Mouse (Mus musculus): ENCODE results near the gene Arpc5.
"Not testable (repeated sequence)": the region's sequence is repeated elsewhere in the genome, so short reads cannot be mapped to it uniquely, and the experiment has no call there.

Arpc5 gene

DNA sequence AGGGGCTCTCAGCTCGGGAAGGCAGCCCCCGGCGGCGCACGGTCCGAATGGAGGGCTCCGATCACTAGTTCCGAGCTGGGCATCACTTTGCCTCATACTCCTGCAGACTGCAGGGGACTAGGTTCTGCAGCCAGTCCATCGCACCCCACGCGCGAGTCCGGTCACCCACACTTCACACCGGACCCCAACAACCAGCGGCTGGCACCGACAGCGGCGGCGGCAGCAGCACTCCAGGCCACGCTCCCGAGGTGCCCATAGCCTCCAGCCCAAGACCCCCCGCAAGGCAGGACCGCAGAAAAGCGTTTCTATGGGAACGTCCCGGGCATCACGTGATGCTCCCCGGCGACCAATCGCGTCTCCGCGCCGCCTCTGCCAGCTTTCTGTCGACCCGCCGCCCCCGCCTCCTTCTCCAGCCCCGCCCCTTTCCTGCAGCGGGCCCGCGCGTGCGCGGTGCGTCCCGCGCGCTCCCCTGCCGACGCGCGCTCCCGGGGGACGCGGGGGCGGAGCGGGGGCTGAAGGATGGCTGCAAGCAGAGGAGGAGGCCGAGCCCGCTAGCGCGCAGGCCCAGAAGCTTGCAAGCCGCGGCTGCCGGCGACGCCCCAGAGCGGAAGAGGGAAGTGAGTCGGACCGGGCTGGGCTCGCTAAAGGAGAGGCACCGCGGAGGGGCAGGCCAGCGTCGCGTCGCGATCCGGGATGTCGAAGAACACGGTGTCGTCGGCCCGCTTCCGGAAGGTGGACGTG lies at the start of gene Arpc5, which contains the start of gene Rgl1:
Arpc5 (plus strand) TSS at position 511 of the 741 bp plus-strand sequence.
Rgl1 (minus strand) TSS at position 320 of the 741 bp plus-strand sequence.
- DNase-seq (ENCODE audit: low spot score): peak; percentile 97

DNA sequence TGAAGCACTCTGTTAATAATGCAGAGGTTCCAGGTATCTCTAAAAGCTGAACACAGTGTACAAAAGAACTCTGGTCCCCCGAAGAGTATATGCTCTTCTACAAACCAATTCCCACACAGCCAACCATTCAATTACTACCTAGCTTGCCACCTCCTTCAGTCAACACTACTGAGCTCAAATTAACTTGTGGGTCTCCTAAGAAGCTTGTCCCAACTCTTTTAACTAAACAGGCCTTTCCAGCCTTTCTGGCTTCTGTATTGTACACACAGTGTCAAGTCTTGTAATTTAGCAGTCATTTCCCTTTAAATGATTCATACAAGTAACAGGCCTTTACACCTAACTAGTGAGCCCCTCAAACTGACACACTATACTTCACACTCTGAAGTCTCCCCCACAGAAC lies 49.0 kb upstream of the Arpc5 start:
- DNase-seq (ENCODE audit: low spot score): no peak

DNA sequence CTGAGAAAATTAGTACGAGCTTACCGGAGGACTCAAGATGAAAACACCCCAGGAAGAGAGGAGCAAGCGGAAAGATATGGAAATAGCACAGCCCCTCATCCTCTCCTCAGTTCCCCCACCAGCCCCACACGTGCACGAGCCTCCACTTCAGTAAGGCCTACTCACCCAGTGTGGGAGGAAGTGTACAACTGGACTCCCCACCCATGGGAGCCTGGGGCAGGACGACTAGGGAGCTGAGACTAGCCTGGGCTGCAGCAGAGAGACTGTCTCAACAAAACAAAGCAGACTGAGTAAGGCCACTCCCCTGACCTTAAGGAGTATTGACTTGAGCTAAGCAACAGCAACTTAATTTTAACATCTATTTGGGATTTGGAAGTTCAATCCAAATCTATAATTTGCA lies 48.1 kb upstream of the Arpc5 start:
- DNase-seq (ENCODE audit: low spot score): no peak

DNA sequence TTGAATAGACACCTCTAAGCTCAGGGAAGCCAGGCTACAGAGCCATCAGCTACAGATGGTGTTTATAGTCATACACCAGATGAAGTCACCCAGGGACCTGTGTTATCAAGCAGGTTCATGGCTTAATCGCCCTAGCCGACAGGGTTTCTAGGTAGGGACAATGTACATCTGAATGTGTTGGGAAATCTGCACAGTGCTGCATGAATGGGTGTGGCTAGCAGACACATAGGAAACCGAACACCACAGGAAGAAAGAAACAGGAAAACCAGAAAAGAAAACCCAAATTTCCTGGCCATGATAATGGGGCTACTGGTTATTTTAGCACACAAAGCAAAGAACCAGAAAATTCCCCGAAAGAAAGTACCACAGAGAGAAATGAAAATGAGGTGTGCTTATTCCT lies 45.4 kb upstream of the Arpc5 start:
- no peak for DNase-seq (ENCODE audit: low spot score)

DNA sequence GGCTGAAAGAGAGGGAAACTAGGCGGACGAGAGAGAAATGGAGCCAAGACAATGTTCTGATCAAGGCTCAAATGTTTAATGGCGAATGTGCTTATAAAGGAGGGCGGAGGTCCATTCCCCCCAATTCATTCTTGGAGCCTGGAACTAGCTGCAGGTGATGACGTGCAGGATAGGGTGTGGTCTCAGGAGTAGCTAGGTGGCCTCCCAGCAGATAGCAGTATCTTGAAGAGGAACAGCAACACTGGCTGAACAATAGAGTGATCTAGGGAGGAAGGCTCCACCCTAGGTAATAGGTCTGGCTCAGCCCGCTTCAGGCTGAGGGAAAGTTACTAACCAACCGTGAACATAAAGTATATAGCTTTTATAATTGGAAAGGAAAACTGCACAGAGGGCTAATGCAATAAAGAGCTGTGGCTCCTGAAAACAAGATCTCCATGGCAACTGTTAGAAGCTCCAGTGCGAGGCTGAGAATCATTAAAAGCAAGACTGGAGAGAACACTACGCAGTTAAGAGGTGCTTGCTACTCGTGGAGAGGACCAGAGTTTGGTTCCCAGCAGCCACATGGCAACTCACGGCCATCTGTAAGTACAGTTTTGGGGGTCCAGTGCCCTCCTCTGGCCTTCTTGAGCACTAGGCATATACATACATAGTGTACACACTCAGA lies 44.7 kb upstream of the Arpc5 start:
- no peak for DNase-seq (ENCODE audit: low spot score)

DNA sequence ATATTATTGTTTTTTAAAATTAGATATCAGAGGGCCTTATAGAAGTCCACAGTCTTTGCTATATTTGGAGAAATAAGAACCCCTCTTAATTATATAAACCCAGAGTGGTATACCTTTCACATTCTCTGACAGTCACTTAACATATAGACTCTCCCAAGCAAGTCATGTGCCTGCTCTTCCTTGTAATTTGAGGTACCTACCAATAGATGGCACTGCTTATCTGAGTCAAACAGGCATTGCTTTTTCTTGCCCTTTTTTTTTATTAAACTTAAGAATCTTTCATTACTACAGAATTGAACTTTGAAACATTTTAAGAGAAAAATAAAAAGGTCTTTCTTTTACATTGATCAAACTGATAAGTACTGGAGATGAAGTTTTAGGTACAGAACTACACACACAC lies 42.1 kb upstream of the Arpc5 start:
- DNase-seq (ENCODE audit: low spot score): no peak

DNA sequence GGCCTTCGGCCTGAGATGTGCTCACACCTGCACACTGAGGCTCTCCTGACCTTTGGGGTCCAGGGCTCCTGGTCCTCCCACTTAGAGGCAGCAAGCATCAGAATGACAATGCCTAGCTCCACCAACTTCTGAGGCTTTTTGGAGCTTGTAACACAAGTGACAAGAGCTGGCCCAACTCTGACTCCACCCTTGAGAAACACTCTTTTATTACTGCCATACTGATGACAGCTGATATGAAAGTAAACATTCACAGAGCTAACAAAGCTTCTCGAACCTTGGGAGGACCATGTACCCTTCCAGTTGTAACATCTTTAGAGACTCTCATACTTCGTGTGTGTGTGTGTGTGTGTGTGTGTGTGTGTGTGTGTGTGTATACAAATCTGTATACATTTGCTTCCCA lies 40.2 kb upstream of the Arpc5 start:
- no peak for DNase-seq (ENCODE audit: low spot score)

DNA sequence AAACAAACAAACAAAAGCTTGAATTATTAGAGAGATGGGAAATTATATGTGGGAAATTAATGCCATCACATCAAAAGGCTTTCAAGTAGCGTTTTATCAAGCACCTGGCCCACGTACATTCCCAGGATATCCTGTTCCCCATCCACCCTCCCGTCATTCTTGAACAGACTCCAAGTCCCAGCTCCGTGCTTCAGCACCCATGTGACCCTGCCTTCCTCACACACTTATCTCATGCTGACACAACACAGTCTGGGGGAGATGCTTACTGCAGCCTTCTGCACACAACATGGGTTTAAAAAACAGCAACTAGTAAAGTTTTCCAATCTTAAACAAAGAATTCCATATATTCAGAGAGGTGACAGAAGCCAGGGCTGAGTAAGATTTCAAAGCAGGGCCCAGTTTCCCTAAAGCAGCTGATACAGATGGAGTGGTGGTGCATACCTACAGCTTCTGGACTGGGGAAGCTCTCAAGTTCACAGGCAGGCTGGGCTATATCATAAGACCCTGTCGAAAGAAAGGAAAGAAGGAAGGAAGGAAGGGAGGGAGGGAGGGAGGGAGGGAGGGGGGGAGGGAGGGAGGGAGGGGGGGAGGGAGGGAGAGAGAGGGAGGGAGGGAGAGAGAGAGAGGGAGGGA lies 38.6 kb upstream of the Arpc5 start:
- no peak for DNase-seq (ENCODE audit: low spot score)

DNA sequence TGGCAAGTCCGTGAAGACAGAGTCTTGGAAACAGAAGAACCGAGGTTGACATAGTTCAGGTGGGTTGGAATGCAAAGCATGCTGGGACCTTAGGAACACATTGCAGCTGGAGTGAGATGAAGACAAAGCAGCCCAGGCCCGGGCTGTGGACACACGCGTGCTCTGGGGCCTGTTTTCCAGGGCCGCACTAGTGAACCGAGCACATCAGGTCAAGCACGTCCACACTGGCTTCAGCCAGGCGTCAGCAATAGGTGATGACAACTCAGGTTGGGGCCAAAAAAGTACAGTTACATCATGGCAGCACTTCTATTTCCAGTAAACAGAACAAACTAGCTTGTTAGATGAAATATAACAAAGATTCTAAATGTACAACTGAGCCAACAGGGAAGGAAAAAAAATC lies 27.5 kb upstream of the Arpc5 start:
- DNase-seq (ENCODE audit: low spot score): no peak

DNA sequence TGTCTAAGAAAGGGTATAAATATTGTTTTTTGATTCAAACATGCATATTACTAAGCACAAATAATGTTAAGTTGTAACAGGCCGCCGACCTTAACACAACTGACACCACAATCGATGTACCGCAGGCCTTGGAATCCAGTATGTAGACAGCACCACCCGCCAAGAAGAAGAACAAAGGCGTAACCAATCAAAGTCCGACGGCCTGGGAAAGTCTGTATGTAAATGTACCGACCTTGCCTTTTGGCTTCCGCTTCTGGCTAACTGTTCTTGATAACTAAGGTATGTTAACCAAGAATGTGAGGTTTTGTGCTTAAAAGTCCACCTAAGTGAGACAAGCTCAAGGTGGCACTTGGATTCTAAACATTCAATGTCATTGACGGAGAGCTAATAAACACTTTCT lies 27.0 kb upstream of the Arpc5 start:
- no peak for DNase-seq (ENCODE audit: low spot score)

DNA sequence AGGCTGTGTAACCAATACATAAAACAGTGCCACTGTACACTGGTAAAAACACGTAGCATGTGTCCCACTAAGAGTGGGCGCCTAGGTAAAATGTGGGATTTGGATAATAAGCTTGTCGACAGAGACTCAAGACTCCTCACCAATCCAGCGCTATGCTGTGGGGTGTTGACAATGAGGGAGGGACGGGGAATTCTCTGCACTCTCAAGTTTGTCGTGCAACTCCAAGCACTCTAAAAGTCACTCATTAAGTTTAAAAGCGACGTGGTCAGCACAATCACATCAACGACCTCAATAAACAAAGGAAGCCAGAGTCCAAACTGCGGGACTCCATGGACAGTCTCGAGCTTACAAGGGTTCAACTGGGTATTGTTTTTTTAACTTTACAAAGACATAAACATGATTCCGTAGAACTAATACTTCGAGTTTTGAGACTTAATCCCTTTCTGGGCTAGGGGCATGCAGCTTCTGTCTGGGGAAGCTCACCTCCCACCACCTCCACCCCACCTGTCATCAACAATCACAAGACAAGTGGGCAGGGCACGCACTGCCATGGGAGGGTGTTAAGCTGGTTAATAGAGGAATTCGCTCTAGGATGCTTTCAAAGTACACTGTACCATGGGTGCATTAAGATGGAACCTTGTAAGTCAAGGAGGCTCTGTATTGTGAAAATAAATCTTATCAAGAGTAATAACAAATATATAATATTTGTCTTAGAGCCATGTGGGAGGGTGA lies 23.1 kb upstream of the Arpc5 start:
- no peak for DNase-seq (ENCODE audit: low spot score)

DNA sequence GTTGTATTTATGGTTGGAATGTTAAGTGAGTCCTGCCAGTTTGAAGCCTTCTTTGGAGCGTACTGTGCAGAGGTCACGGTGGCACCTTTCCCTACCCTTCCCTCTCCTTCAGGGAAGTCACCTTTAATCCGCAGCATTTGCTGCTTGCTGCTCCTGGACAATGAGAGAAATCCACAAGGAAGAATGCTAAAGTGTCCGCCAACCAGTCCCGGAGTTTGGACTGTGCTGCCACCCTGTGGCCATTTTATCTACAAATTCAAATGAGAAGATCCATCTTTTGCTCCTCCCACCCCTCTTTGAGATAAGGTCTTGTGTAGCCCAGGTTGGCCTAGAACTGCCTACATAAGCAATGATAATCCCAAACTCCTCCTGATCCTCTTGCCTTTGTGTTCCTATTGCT lies 19.9 kb upstream of the Arpc5 start:
- DNase-seq (ENCODE audit: low spot score): peak; percentile 74

DNA sequence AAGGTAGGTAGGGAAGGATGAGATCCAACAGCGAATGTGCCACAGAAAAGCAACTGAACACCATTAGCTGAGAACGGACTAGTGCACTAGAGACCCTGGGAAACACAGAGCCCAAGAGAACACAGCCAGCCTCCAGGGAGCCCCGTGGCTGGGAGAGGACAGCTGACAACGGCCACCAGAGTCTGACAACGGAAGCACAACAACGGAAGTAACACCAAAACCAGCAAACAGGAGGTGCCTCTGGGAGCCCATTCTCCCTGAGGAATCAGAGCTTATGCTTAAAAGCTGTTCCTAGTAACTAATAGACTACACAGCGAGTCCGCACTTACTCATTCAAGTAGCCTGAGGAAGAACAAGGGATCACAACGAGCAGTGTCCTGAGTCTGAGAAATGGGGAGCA lies 17.1 kb upstream of the Arpc5 start:
- no peak for DNase-seq (ENCODE audit: low spot score)

DNA sequence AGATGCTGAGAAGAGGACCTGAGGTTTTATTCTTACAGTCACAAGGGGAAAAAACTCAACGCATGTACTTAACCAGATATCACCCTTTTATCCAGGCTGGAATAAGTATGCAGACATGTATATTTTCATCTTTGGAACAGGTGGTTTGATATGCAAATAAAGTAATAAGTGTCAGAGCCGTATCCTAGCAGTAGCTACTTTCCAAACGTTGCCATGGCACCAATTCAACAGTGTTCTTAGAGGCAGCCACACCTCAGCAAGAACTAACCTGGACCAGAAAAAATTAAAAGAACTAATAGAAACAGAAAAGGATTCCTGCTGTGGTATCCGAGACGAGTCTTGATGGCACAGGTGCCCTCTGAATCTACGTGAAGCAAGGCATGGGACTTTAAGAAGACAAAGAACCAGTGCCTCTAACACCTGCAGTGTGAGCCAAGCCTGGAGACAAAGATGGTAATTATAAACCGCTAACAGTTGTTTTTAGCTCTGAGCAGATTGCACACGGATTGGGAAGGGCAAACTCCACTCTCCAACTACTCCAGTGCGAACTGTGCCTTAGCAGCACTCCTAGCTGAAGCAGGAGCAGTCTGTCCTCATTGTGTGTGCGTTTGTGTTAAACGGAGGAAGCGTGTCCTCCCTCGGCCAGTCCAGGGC lies 15.9 kb upstream of the Arpc5 start, which contains the start of gene Apobec4:
Apobec4 (plus strand) TSS at position 240 of the 654 bp plus-strand sequence.
- no peak for DNase-seq (ENCODE audit: low spot score)

DNA sequence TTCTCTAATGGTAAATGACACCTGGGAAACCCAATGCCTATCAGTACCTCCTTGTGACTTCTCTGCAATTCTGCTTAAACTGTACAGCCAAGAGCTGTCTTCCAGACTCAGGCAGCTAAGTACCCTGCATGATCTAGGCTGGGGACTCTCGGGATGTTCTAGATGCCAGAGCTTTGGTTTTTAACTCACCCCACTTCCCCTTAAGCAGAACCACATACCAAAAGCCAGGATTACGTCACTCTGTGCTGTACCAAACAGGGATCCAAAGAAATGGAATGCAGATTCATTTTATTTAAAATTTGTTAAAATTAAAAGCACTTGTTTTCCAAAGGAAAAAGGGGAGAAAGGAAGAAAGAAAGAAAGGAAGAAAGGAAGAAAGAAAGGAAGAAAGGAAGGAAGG lies 4.6 kb upstream of the Arpc5 start:
- DNase-seq (ENCODE audit: low spot score): no peak

DNA sequence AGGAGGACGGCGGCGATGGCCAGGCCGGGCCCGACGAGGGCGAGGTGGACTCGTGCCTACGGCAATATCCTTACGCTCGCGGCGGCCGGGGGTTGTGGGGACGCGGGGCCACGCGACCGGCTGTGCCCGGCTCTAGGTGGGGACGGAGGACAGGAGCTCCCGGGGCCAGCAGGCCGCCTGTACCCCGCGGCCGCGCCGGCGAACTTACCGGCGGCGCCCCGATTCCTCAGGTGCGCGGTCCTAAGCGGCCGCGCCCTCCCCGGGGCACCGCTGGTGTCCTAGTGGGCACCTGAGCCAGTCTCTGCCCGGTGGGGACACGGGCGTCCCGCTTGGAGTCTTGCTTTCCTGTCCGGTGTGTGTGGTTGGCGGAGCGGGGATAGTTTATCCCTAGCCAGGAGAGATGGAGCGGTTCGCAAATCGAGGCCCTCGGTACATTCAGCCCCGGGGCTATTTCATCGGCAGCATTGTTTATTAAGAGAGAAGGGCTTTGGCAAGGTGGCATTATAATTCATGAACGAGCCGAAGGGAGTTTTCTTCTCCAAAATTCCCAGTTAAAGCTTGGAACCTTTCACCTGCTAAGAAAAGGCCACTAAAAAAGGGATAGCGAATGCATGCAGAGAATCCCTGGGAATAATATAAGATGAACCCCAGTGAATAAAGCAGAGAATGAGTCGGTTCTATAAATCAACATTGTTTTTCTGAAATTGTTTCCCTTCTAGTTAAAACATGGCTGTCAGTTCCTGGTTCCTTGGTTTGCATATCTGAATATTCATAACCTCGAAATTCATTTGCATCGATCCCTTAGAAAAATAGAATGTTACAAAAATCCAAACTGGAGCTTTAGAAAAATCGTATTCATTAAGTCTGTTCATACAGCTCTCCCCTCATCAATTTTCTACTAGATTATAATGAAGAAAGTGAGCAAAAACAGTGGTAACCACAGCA lies 734 bp downstream of the Arpc5 start:
- peak; percentile 33 for DNase-seq (ENCODE audit: low spot score)

DNA sequence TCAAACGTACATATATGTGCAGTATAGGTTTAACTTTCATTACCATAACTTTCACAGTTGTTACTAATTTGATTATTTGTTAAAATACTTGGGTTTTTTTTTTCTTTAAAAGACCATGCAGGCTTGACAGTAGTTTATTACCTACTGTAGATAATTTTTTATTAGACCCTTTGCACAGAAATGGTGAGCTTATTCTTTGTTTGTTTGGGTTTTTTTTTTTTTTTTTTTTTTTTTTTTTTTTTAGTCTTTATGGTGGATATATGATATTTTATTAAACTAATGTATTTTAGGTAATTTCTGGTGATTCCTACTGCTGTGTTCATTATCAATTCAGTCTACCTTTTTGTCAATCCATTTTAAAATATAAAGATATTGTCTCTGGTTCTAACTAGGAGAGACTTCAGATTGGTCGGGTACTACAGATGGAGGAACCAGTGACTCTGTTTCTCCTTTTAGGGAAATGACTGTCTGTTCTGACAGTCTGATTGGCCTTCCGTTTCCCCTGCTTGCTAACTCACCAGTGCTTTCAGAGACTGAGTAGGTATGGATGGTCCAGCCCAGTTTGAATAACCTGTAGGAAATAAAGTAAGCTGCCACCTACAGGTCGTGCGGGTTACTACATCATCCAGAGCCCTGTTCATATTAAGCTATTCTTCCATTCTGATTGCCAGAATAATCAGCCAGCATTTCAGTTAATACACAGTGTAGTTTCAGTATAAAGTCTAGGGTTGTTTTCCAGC lies 1.6 kb downstream of the Arpc5 start:
- DNase-seq (ENCODE audit: low spot score): peak; percentile 70

DNA sequence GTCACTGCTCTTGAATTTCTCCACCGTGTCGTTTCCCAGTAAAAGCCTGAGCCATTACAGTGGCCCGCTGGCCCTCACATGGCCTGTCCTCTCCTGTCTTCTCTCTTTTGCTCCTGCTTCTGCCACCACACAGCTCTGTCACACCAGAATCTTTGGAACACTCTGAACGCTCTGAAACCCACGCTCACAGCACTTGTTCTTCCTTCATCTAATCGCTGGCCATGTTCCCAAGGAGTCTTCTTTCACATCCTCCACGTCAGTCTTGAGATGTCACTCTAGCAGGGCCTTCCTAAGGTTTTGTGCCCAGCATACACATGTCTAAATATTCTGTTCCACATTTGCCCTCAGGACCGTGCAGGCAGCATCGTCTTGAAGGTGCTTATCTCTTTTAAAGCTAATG lies 4.7 kb downstream of the Arpc5 start:
- DNase-seq (ENCODE audit: low spot score): no peak

DNA sequence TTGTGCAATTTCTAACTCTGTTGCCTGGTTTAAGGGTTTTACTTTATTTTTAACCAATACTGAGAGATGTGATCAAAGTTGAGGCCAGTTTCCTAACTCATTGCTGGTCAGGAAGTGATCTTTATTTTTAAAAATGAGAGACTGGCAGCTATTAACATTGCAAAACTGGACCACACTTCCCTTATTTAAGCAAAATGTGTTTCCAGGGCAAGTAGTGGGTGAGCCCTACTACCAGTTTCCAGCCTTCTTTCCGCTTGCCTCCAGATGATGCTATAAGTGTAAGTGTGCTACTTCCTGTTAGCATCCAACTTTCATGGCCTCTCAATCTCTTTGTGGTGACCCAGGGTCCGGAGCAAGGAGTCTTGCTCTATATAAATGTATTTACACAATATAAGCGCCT lies 8.3 kb downstream of the Arpc5 start:
- not testable (repeated sequence) for DNase-seq (ENCODE audit: low spot score)

DNA sequence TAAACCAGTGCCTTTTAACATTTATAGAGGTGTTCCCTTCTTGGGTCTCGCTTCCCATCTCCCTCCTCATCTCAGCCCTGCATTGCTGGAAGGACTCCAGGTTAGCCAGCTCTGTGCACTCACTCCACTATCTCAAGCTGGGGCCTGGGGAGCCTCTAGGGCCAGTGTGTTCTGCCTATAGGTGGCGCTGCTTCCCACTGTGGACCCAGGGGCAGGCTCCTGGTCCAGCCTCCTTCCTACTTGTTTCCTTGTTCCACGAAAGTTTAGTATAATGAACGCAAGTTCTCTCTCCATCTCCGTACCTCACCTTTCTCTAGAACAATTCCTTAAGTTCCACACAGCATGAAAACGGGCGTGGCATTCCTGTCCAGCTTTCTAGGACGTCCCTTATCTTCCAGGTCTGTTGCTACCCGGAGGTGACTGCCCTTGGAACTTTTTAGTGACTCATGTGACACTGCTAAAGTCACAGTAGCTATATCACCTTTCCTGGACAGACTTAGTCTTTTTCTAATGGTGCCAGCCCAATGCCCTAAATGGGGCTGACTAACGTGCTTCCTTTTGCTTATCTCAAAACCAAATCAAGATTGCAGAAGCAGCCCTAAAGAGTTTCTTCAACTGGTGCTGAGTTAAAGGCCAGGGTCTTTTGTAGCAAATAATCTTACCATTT lies 12.9 kb downstream of the Arpc5 start:
- DNase-seq (ENCODE audit: low spot score): peak; percentile 67
